Mouse (Mus musculus) kidney, postnatal 0 days (tissue): Measurements from ENCODE around the gene Ahcyl2. TPM values are rescaled to one million over a fixed set of nuclear protein-coding genes. Genes with fewer than 3 reads are reported as not detected.

Experiments
- ATAC-seq: fragments of 200-750 bp; cut with Nextera tagmentation; replicated peaks from 2 replicates; pipeline ENCODE4 v1.8.0; 2017; ENCODE audit warnings: low read depth, moderate number of reproducible peaks, moderate TSS enrichment, moderate library complexity; ENCODE audit not compliant: low FRiP score
- DNase-seq: peaks from one replicate; pipeline ENCODE4 v3.0.0-alpha.2; 2016; ENCODE audit warnings: low spot score
- H3K27ac ChIP-seq: fragments of 300-500 bp; sonication (generic); 2 replicates; pipeline ENCODE4 v1.5.1; 2014; ENCODE audit warnings: mild to moderate bottlenecking
- H3K27me3 ChIP-seq: fragments of 300-500 bp; sonication (generic); 2 replicates; pipeline ENCODE4 v1.6.1; 2014; ENCODE audit warnings: low read length, mixed read lengths; ENCODE audit not compliant: insufficient read depth
- H3K36me3 ChIP-seq: fragments of 300-500 bp; sonication (generic); 2 replicates; pipeline ENCODE4 v1.6.1; 2014; ENCODE audit warnings: low read length, mixed read lengths; ENCODE audit not compliant: insufficient read depth
- H3K4me1 ChIP-seq: fragments of 300-500 bp; sonication (generic); replicated peaks from 2 replicates; pipeline ENCODE4 v1.6.1; 2014; ENCODE audit warnings: antibody characterized with exemption, low read length, mixed read lengths; ENCODE audit not compliant: insufficient read depth
- H3K4me2 ChIP-seq: fragments of 300-500 bp; sonication (generic); 2 replicates; pipeline ENCODE4 v1.6.1; 2014; ENCODE audit warnings: mild to moderate bottlenecking, low read length, moderate library complexity, mixed read lengths
- H3K4me3 ChIP-seq: fragments of 300-500 bp; sonication (generic); replicated peaks from 2 replicates; pipeline ENCODE4 v1.5.1; 2014; ENCODE audit warnings: low read depth, low read length
- H3K9ac ChIP-seq: fragments of 300-500 bp; sonication (generic); 2 replicates; pipeline ENCODE4 v1.6.1; 2014; ENCODE audit warnings: low read depth, low read length
- H3K9me3 ChIP-seq: fragments of 300-500 bp; sonication (generic); replicated peaks from 2 replicates; pipeline ENCODE4 v1.6.1; 2016; ENCODE audit warnings: low read length, inconsistent platforms, mixed read lengths
- CTCF ChIP-seq: IDR thresholded peaks from 2 replicates; pipeline ENCODE4 v1.5.1; 2016; ENCODE audit warnings: antibody characterized with exemption, low read depth, mild to moderate bottlenecking, moderate library complexity
- WGBS: fragments of 180-500 bp; shearing (Covaris S2); extraction: QIAGEN DNeasy Blood & Tissue Kit; methylation state at CpG from one replicate; pipeline ENCODE4 v1.1.7; 2014; 5-methylcytosine and 5-hydroxymethylcytosine counted together
- polyA plus RNA-seq: library from polyadenylated mRNA; unstranded; fragments of >200 nt; fragmentation: Nextera tagmentation; extraction: Ambion mirVana; gene quantifications from 2 replicates; pipeline ENCODE4 v1.2.1, GENCODE M21; 2015

Ahcyl2 gene
- polyA plus RNA-seq, 1 experiment from 2014 or later, result 18.7 TPM

DNA sequence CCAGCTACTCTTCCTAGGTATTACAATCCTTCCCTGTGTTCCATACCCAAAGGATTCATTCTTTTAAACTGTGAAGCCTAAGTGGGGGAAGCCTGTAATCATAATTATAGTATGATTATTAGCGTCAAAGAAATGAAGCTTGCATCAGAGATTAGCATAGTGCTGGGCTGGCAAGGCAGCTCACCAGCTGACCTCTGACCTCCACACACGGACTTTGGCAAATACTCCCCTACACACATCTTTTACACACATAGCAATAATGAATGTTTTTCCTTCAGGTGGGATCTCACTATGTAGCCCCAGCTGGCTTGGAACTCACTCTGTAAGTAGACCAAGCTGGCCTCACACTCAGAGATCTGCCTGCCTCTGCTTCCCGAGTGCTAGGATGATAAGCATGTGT is 84.1 kb downstream of the Ahcyl2 start:
- no peaks in the 10 kb centered on the region for H3K27me3 ChIP-seq
- no peak overlapping the region for H3K27ac ChIP-seq
- 0 out of 2 replicates have a peak, but pooled peaks cover 3% of the 10 kb centered on the region for H3K4me1 ChIP-seq
- WGBS, result 85% methylated on average over 3 of the region's 3 CpGs
- H3K4me3 ChIP-seq, result no peak overlapping the region
- no peak overlapping the region for H3K4me2 ChIP-seq
- DNase-seq, result no peak
- H3K36me3 ChIP-seq, result no peaks in the 10 kb centered on the region
- H3K9ac ChIP-seq, result no peak overlapping the region
- H3K9me3 ChIP-seq, result no peaks in the 10 kb centered on the region
- no peak for TF ChIP-seq CTCF
- no peak for ATAC-seq

DNA sequence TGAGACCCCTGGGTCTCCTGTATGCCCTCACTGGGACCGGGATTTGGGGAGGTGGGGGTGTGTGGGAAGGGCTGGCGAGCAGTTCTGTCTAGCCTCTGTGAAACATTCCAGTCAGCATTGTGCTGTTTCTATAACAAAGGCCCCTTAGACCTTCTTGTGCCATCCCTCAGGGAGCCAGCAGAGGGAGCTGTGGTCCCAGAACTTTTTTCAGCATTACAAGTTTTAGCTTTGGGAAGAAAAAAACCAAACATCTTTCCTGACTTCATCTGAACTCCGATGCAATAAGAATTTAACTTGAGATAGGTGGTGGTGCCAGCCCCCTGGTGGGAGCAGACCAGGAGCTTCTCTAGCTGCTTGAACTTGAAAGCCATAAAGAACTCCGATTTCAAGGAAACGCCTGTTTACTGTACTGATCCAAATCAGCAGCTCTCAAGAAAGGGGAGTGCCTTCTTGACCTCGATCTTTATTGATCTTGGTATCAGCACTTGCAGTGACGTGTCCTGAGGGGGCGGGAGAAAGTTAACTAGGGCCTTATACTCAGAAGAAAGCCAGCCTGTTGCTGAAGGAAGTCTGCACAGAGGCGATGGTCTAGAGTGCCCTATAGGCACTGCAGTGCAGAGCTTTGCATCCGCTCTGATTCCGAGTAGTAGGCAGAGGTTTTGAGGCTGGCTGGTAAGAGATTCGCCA is 85.5 kb downstream of the Ahcyl2 start:
- H3K4me2 ChIP-seq, result peak overlapping the region; percentile 37
- TF ChIP-seq CTCF, result peak; percentile 92
- no peaks in the 10 kb centered on the region for H3K9me3 ChIP-seq
- H3K4me3 ChIP-seq, result no peak overlapping the region
- no peak for ATAC-seq
- no peak overlapping the region for H3K9ac ChIP-seq
- 0 out of 2 replicates have a peak, but pooled peaks cover 3% of the 10 kb centered on the region for H3K4me1 ChIP-seq
- peak; percentile 84 for DNase-seq
- no peak overlapping the region for H3K27ac ChIP-seq
- no peaks in the 10 kb centered on the region for H3K36me3 ChIP-seq
- H3K27me3 ChIP-seq, result no peaks in the 10 kb centered on the region
- WGBS, result 31% methylated on average over 12 of the region's 12 CpGs

DNA sequence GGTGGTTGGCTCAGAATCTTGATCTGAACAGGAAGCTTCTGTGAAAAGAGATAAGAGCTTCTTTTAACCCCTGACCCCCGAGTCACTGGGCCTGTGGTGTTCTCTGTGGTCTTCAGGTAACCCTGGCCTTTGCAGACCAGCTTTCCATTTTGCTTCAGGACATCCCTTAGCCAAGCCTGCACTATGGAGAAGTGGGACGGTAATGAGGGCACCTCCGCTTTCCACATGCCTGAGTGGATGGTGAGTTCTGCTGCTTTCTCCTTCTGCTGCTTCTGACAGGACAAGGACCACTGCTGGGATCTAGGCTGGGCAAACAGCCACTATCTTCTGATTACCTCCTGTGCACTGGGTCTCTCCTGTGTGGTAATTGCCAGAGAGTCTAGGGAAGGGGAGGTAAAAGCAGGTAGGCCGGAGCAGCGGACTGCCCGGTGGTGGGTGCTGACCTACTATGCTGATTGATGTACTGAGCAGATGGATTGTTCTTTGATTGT is 86.1 kb downstream of the Ahcyl2 start:
- Histone ChIP-seq H3K36me3 (no peaks in the 10 kb centered on the region), H3K27ac (no peak overlapping the region), H3K9ac (no peak overlapping the region), H3K4me2 (peak overlapping the region; percentile 37; the same call in 1 of the 2 replicates), H3K4me3 (no peak overlapping the region), H3K4me1 (0 out of 2 replicates have a peak, but pooled peaks cover 3% of the 10 kb centered on the region), H3K27me3 (no peaks in the 10 kb centered on the region), H3K9me3 (no peaks in the 10 kb centered on the region)
- 91% methylated on average over 6 of the region's 6 CpGs for WGBS
- DNase-seq (no peak), ATAC-seq (no peak)
- no peak for TF ChIP-seq CTCF

DNA sequence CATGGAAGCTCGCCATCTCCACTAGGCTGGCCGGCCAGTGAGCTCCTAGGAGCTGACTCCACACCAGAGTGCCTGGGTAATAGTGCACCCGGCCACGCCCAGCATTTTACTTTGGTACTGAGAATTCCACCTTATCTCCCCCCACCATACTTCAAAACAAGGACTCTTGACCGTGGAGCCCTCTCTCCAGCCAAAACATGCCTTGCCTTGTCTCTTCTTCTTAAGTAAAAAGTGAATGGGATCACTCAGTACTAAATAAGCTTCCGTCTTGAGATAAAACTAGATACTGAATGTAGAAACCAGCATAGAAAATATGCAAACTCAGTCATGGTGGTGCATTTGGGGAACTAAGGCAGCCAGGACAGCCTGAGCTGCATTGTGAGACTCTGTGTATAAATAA is 90.8 kb downstream of the Ahcyl2 start:
- H3K27me3 ChIP-seq, result no peaks in the 10 kb centered on the region
- peak overlapping the region; percentile 36; the same call in 1 of the 2 replicates for H3K27ac ChIP-seq
- no peaks in the 10 kb centered on the region for H3K36me3 ChIP-seq
- 67% methylated on average over 6 of the region's 6 CpGs for WGBS
- ATAC-seq (no peak), DNase-seq (no peak)
- H3K4me3 ChIP-seq, result no peak overlapping the region
- no peaks in the 10 kb centered on the region for H3K9me3 ChIP-seq
- no peaks in the 10 kb centered on the region for H3K4me1 ChIP-seq
- no peak overlapping the region for H3K4me2 ChIP-seq
- H3K9ac ChIP-seq, result no peak overlapping the region
- TF ChIP-seq CTCF, result no peak

DNA sequence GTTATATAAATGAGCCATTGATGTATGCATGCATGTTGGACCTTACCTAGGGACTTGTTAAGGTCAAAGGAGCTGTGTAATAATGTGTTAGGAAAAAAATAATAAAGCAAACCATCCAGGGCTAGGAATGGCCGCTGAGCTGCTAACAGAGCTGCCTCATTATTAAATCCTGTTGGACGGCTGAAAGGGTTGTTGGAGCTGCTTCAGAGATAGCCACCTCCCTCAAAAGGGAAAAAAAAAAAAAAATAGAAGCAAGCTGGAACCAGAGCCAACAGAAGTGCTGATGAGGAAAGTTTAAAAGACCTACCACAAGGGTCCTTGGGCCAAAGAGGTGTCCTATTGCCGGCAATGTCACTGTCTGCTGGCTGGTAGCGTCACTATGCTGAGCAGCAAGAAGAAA is 91.5 kb downstream of the Ahcyl2 start:
- H3K27me3 ChIP-seq, result no peaks in the 10 kb centered on the region
- ATAC-seq (peak; percentile 34; the same call in 1 of the 2 replicates), DNase-seq (no peak)
- WGBS, result 45% methylated on average over 4 of the region's 4 CpGs
- no peak overlapping the region for H3K4me2 ChIP-seq
- H3K36me3 ChIP-seq, result no peaks in the 10 kb centered on the region
- H3K9me3 ChIP-seq, result no peaks in the 10 kb centered on the region
- H3K4me1 ChIP-seq, result no peaks in the 10 kb centered on the region
- no peak for TF ChIP-seq CTCF
- no peak overlapping the region for H3K4me3 ChIP-seq
- no peak overlapping the region for H3K9ac ChIP-seq
- H3K27ac ChIP-seq, result peak overlapping the region; percentile 73

DNA sequence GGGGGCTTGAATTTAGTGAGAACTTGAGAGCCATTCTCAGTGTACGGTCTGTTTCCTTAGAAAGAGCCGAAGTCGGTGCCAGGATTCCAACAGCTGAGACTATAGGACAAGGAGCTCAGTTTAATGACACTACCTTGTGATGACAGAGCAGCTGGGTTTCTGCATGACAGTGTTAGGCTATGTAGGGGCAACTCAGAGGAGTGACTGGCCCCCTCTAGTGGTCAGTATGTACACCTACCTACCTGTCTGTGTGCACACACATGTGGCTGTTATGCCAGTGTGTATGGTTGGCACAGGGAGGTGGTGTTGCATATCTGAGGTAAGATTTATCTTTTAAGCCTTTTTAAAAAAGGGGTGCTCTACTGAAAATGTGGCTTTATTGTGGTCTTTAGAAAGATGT is 92.4 kb downstream of the Ahcyl2 start:
- Histone ChIP-seq H3K36me3 (no peaks in the 10 kb centered on the region), H3K27ac (peak overlapping the region; percentile 73; the same call in 1 of the 2 replicates), H3K4me2 (no peak overlapping the region), H3K4me1 (no peaks in the 10 kb centered on the region), H3K4me3 (no peak overlapping the region), H3K9me3 (no peaks in the 10 kb centered on the region), H3K27me3 (no peaks in the 10 kb centered on the region), H3K9ac (no peak overlapping the region)
- DNase-seq (peak; percentile 61), ATAC-seq (peak; percentile 90)
- 84% methylated on average over 3 of the region's 3 CpGs for WGBS
- peak; percentile 65 for TF ChIP-seq CTCF
